Mouse (Mus musculus) limb, embryonic 14.5 days (tissue): ENCODE results near the gene Dusp6. TPM values are rescaled to one million over a fixed set of nuclear protein-coding genes. Genes with fewer than 3 reads are reported as not detected.

ENCODE experiments used
- ATAC-seq: fragments of 200-750 bp; cut with Nextera tagmentation; 2 replicates; pipeline ENCODE4 v1.8.0; 2017; ENCODE audit warnings: low read depth, moderate number of reproducible peaks, moderate TSS enrichment; ENCODE audit not compliant: low FRiP score
- DNase-seq: peaks from one replicate; pipeline ENCODE4 v3.0.0-alpha.2; 2015; ENCODE audit warnings: low spot score
- H3K27ac ChIP-seq: fragments of 300-500 bp; sonication (generic); replicated peaks from 2 replicates; pipeline ENCODE4 v1.5.1; 2014; ENCODE audit warnings: low read depth, mild to moderate bottlenecking, low read length, moderate library complexity, mixed read lengths
- H3K27me3 ChIP-seq: fragments of 300-500 bp; sonication (generic); 2 replicates; pipeline ENCODE4 v1.6.1; 2014; ENCODE audit warnings: low read length, mixed read lengths; ENCODE audit not compliant: control insufficient read depth, insufficient read depth
- H3K36me3 ChIP-seq: fragments of 300-500 bp; sonication (generic); 2 replicates; pipeline ENCODE4 v1.6.1; 2014; ENCODE audit warnings: mild to moderate bottlenecking, low read length, moderate library complexity, mixed read lengths; ENCODE audit not compliant: control insufficient read depth, insufficient read depth
- H3K4me1 ChIP-seq: fragments of 300-500 bp; sonication (generic); 2 replicates; pipeline ENCODE4 v1.6.1; 2014; ENCODE audit warnings: antibody characterized with exemption, low read length, mixed read lengths; ENCODE audit not compliant: control insufficient read depth, insufficient read depth
- H3K4me2 ChIP-seq: fragments of 300-500 bp; sonication (generic); replicated peaks from 2 replicates; pipeline ENCODE4 v1.6.1; 2014; ENCODE audit warnings: low read depth, mild to moderate bottlenecking, low read length, moderate library complexity; ENCODE audit not compliant: severe bottlenecking
- H3K4me3 ChIP-seq: fragments of 300-500 bp; sonication (generic); replicated peaks from 2 replicates; pipeline ENCODE4 v1.5.1; 2014; ENCODE audit warnings: low read length
- H3K9ac ChIP-seq: fragments of 300-500 bp; sonication (generic); 2 replicates; pipeline ENCODE4 v1.6.1; 2014; ENCODE audit warnings: mild to moderate bottlenecking, low read depth, low read length, moderate library complexity; ENCODE audit not compliant: severe bottlenecking
- H3K9me3 ChIP-seq: fragments of 300-500 bp; sonication (generic); 2 replicates; pipeline ENCODE4 v1.6.1; 2016; ENCODE audit warnings: low read length; ENCODE audit not compliant: control insufficient read depth
- POLR2A ChIP-seq: fragments of 200-500 bp; IDR thresholded peaks from 2 replicates; pipeline ENCODE4 v1.8.0; 2012; ENCODE audit warnings: inconsistent platforms, mild to moderate bottlenecking, moderate library complexity, borderline replicate concordance; ENCODE audit not compliant: insufficient read depth, insufficient read length; ENCODE audit errors: extremely low read depth
- WGBS: fragments of 180-500 bp; shearing (Covaris S2); extraction: QIAGEN DNeasy Blood & Tissue Kit; methylation state at CpG from one replicate; pipeline ENCODE4 v1.1.7; 2014; 5-methylcytosine and 5-hydroxymethylcytosine counted together
- polyA plus RNA-seq, 2 experiments: library from polyadenylated mRNA; depleted of rRNA in 1 of 2; stranded (reverse) in 1 of 2; unstranded in 1 of 2; fragments of >200 nt; fragmentation: Nextera tagmentation in 1 of 2; extraction: Ambion mirVana in 1 of 2; gene quantifications; 2 replicates each; pipeline versions ENCODE4 v1.2.1 to v1.2.3; 2012 to 2014

The Dusp6 gene
- polyA plus RNA-seq, 2 experiments: 60.2 to 67.7 TPM

DNA sequence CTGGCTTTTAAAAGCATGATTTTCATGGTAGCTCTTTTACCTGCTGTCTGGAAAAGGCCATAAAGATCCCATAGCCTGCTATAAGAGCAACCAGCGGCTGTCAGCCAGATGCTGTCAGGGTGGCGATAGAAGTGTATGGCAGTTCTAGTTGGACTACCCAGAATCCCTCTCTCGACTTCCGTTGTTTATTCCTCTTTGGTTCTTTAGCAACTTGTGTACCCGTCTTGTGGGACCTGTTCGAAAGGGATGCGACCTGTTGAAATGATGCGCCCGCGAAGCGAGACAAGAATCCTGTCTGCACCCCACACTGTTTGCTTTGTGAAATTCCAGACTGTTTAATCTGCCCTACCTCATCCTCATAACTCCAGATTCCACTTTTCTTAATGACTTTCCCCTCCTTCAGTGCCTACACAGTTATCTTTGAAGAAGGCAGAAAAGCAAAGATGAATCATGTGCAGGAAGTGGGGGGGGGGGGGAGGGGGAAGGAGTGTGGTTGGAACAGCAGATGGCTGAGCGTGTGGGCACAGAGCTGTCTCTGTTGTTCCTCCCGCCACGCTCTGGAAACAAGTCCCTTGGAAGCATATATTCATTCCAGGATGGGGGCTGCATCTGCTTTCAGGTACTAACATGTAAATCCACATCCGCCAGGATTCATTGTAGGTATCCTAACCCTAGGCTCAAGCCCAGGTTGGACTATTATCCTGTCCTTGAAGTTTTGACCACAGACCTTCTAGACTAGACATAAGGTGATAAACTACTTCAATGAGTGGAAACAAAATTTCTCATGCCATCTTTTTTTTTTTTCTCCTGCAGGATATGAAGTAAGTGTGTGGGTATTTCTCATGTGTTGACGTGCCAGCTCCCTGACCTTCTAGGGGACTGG lies 21.0 kb upstream of the Dusp6 start:
- TF ChIP-seq POLR2A: no peak
- Histone ChIP-seq H3K27me3 (no peaks in the 10 kb centered on the region), H3K27ac (peak overlapping the region; percentile 28; the same call in 1 of the 2 replicates), H3K4me1 (peaks cover 23% of the 10 kb centered on the region; the same call in 1 of the 2 replicates), H3K9me3 (no peaks in the 10 kb centered on the region), H3K4me2 (no peak overlapping the region), H3K4me3 (no peak overlapping the region), H3K36me3 (no peaks in the 10 kb centered on the region), H3K9ac (no peak overlapping the region)
- WGBS: 41% methylated on average over 16 of the region's 16 CpGs
- DNase-seq (peak; percentile 44), ATAC-seq (no peak)

DNA sequence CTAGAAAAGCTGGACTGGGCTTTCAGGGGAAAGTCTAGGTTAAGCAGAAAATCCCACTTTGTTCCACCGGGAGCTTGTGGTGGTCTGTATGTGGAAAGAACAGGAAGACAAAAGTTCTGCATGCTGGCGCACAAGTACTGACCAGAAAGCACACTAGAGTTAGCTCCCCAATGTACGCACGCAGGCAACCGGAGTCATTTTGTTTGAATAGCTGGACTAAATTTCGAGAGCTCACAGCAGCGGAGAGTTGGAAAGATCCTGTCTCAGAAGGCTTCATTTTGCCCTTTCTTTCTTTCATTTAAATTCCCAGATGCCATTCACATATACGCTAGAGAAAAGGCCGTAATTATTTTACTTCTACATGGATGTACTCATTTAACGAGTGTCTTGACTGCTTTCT lies 20.3 kb upstream of the Dusp6 start:
- Histone ChIP-seq H3K36me3 (no peaks in the 10 kb centered on the region), H3K27me3 (no peaks in the 10 kb centered on the region), H3K9ac (no peak overlapping the region), H3K4me1 (peaks cover 20% of the 10 kb centered on the region; the same call in 1 of the 2 replicates), H3K27ac (no peak overlapping the region; the same call in 1 of the 2 replicates), H3K4me3 (no peak overlapping the region), H3K4me2 (no peak overlapping the region), H3K9me3 (no peaks in the 10 kb centered on the region)
- whole genome bisulfite sequencing: 57% methylated on average over 10 of the region's 10 CpGs
- no peak for TF ChIP-seq POLR2A
- ATAC-seq (no peak), DNase-seq (no peak)

DNA sequence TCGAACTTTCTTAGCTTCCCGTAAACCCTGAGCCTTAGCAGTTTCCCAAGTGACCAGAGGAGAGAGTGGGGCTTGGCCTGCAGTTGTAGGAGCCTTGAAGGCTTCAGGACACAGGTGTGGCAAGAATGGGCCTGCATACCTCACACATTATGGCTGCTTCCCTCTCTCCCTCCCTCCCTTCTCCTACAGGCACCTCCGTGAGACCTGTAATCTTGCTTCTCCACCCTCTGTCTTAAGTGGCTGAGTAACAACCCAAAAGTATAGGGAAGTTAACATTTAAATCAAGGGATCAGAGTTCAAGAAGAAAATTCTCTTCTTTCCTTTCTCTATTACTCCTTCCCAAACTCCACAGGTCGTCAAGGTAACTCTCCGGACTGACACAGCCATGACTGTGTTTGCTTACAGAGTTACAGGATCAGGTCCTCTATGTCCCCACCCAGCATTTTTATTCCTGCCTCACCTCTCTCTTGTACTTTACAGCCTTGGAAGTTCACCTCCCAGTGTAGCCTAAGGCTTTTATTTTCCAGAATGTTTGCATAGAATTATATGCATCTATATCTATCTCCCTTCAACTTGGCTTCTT lies 19.0 kb upstream of the Dusp6 start:
- no peak for ATAC-seq
- DNase-seq: no peak
- Histone ChIP-seq H3K4me1 (peaks cover 20% of the 10 kb centered on the region; the same call in 1 of the 2 replicates), H3K36me3 (no peaks in the 10 kb centered on the region), H3K4me3 (no peak overlapping the region), H3K4me2 (no peak overlapping the region), H3K27me3 (no peaks in the 10 kb centered on the region), H3K9me3 (no peaks in the 10 kb centered on the region), H3K9ac (no peak overlapping the region), H3K27ac (no peak overlapping the region)
- 32% methylated on average over 5 of the region's 5 CpGs for WGBS
- TF ChIP-seq POLR2A: no peak

DNA sequence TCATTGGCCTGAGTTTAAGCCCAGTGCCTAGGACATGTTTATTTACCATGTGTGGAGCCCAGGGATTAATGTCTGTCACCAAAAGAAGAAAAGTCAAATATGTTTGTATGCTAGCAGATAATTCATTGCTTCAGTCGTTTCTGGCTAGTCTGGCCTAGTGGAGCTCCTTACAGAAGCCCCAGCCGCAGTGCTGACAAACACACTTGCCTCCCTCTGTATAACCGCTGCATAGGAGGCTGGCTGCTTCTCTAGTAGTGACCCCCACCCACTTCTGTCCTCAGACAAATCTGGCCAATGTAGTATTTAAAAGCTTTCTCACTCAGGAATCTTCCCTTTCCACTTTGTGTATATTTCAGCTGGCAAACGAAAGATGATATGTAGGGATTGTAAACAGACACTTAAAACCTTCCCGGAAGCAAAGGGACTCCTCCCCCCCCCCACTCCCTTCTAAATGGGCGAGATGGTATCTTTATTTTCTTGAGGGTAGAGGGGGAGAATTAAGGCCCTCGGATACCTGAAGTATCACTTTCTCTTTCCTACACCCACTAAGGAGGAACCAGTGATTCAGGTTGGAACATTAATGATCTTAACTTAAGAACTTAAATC lies 18.3 kb upstream of the Dusp6 start:
- Histone ChIP-seq H3K4me1 (peaks cover 16% of the 10 kb centered on the region; the same call in 1 of the 2 replicates), H3K4me3 (no peak overlapping the region), H3K9me3 (no peaks in the 10 kb centered on the region), H3K4me2 (no peak overlapping the region), H3K27me3 (no peaks in the 10 kb centered on the region), H3K27ac (no peak overlapping the region), H3K36me3 (no peaks in the 10 kb centered on the region), H3K9ac (no peak overlapping the region)
- DNase-seq: no peak
- no peak for ATAC-seq
- no peak for TF ChIP-seq POLR2A
- 41% methylated on average over 7 of the region's 7 CpGs for WGBS

DNA sequence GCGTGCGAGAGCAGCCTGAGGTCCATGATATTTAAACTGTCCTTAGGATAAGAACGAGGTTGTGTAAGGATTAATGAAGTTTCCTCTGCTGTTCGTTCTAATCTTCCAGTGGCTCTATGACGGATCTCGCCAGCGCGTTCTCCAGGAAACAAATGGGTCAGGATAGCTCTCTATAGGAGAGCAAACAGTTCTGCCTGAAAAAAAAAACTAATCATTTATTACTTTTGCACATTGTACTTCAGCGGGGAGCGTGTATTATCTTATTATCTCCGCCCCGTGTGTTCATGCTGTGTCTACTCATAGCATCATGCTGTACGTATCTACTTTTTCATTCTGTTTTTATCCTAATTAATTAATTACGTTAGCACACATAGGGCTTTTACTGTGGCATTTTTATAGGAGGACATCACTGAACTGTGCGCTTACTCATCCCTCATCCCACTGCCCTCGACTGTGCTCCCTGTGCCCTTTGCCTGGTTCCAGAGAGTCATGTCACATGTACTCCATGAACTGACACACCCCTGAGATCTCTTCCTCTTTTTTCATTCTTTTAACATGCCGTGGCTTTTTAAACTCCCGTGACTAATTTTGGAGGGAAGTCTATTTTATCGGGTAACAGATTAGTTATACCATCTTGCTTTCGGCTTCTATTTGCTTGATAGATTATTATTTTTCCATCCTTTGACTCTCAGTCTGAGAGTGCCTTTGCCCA lies 16.1 kb upstream of the Dusp6 start:
- no peaks in the 10 kb centered on the region for H3K27me3 ChIP-seq
- TF ChIP-seq POLR2A: no peak
- 85% methylated on average over 20 of the region's 20 CpGs for WGBS

More for the DNA sequence above, 16.1 kb upstream of the Dusp6 start:
- Histone ChIP-seq H3K4me2 (no peak overlapping the region), H3K4me3 (no peak overlapping the region), H3K9ac (no peak overlapping the region), H3K36me3 (no peaks in the 10 kb centered on the region), H3K4me1 (peaks cover 14% of the 10 kb centered on the region; the same call in 1 of the 2 replicates), H3K27ac (no peak overlapping the region), H3K9me3 (no peaks in the 10 kb centered on the region)
- DNase-seq (no peak), ATAC-seq (no peak)
